Mouse (Mus musculus): Measurements from ENCODE around the gene Wdr38. TPM values are rescaled to one million over a fixed set of nuclear protein-coding genes. Genes with fewer than 3 reads are reported as not detected.

The Wdr38 gene
- polyA plus RNA-seq, 1 experiment from 2014 or later, result 0.76 TPM

DNA sequence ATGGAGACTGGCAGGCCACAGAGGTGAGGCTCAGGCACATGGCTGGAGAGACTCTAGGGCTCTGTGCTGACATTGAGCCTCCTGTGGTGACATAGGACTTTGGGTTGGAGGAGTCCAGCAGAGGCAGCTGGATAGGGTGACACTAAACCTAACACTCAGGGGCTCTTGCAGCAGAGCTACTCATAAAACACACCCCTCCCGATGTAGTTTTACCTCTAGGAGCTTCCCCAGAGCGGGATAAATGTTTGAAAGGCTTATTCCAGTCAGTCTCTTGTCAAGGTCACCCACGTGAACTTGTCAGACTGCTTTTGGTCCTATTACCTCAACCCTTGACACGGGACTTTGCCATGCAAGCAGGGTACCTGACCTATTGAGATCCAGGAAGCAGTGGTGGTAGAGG lies 2.1 kb downstream of the Wdr38 start:
- Histone ChIP-seq H3K27ac (peak overlapping the region; percentile 41), H3K9ac (no peak overlapping the region), H3K27me3 (no peaks in the 10 kb centered on the region), H3K36me3 (peaks cover 48% of the 10 kb centered on the region), H3K4me3 (replicated peaks) (no peak overlapping the region), H3K4me1 (replicated peaks) (peaks cover 75% of the 10 kb centered on the region), H3K4me2 (no peak overlapping the region), H3K9me3 (replicated peaks) (no peaks in the 10 kb centered on the region)
- DNase-seq (no peak), ATAC-seq (ENCODE audit: low read depth) (no peak)
- whole genome bisulfite sequencing (ENCODE audit: insufficient replicate concordance), result 32% methylated on average over 4 of the region's 4 CpGs

DNA sequence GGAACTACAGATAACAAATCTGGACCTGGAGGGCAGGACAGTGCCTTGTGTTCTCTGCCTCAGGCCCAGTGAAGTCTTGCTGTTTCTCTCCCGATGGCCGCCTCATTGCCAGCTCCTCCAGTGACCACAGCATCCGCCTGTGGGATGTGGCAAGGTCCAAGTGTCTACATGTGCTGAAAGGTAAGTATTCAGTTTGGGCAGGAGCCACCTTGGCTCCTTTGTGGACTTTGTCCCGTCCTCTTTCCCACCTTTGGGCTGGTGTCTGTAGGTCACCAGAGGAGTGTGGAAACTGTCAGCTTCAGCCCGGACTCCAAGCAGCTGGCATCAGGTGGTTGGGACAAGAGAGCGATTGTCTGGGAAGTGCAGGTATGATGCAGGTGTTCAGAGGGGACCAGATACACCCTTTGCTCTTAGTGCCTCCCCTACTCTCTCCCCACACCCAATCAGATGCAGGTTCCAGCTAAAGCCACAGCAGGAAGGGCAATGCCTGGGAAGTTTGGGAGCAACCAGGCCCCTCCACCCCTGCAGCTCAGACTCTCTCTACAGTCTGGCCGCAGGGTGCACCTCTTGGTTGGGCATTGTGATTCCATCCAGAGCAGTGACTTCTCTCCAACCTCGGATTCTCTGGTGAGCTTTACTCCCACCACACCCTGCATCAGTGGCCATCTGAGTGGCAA lies 2.8 kb downstream of the Wdr38 start:
- no peaks in the 10 kb centered on the region for H3K27me3 ChIP-seq
- H3K4me3 ChIP-seq (replicated peaks), result no peak overlapping the region
- H3K4me1 ChIP-seq (replicated peaks), result peaks cover 77% of the 10 kb centered on the region
- H3K27ac ChIP-seq, result peak overlapping the region; percentile 47
- no peak overlapping the region for H3K4me2 ChIP-seq
- peaks cover 48% of the 10 kb centered on the region for H3K36me3 ChIP-seq
- 57% methylated on average over 8 of the region's 8 CpGs for WGBS (ENCODE audit: insufficient replicate concordance)
- ATAC-seq (ENCODE audit: low read depth) (no peak), DNase-seq (no peak)
- no peaks in the 10 kb centered on the region for H3K9me3 ChIP-seq (replicated peaks)
- H3K9ac ChIP-seq, result no peak overlapping the region

DNA sequence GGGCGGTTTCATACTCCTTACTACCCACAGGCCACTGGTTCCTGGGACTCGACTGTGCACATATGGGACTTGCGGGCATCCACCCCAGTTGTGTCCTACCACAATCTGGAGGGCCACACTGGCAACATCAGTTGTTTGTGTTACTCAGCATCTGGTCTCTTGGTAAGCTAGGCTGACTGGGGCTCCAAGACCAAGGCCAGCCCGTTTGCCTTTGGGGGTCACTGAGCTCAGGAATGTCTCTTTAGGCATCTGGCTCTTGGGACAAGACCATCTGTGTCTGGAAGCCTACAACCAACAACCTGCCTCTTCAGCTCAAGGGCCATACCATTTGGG lies 3.3 kb downstream of the Wdr38 start:
- ATAC-seq (ENCODE audit: low read depth) (no peak), DNase-seq (no peak)
- no peak overlapping the region for H3K4me2 ChIP-seq
- no peak overlapping the region for H3K4me3 ChIP-seq (replicated peaks)
- peak overlapping the region; percentile 47 for H3K27ac ChIP-seq
- H3K9ac ChIP-seq, result no peak overlapping the region
- H3K27me3 ChIP-seq, result no peaks in the 10 kb centered on the region
- WGBS (ENCODE audit: insufficient replicate concordance), result 76% methylated on average over 4 of the region's 4 CpGs
- peaks cover 48% of the 10 kb centered on the region for H3K36me3 ChIP-seq
- peaks cover 77% of the 10 kb centered on the region for H3K4me1 ChIP-seq (replicated peaks)
- H3K9me3 ChIP-seq (replicated peaks), result no peaks in the 10 kb centered on the region

GRCm38 (mm10) chr2:39001866-39002265 lies 4.6 kb downstream of the Wdr38 start:
- peak overlapping the region; percentile 93 for H3K4me3 ChIP-seq (replicated peaks)
- WGBS (ENCODE audit: insufficient replicate concordance), result 57% methylated on average over 3 of the region's 3 CpGs
- peaks cover 48% of the 10 kb centered on the region for H3K36me3 ChIP-seq
- H3K27me3 ChIP-seq, result no peaks in the 10 kb centered on the region
- peak overlapping the region; percentile 86 for H3K27ac ChIP-seq
- peaks cover 87% of the 10 kb centered on the region for H3K4me1 ChIP-seq (replicated peaks)
- H3K4me2 ChIP-seq, result peak overlapping the region; percentile 94
- H3K9ac ChIP-seq, result peak overlapping the region; percentile 88
- ATAC-seq (ENCODE audit: low read depth), result no peak
- no peak for DNase-seq
- no peaks in the 10 kb centered on the region for H3K9me3 ChIP-seq (replicated peaks)

- H3K4me1 ChIP-seq (replicated peaks), result peaks cover 84% of the 10 kb centered on the region
- H3K4me3 ChIP-seq (replicated peaks), result peak overlapping the region; percentile 93
- H3K27ac ChIP-seq, result peak overlapping the region; percentile 86
- 16% methylated on average over 8 of the region's 8 CpGs for WGBS (ENCODE audit: insufficient replicate concordance)
- no peaks in the 10 kb centered on the region for H3K27me3 ChIP-seq
- peaks cover 48% of the 10 kb centered on the region for H3K36me3 ChIP-seq
- no peak for DNase-seq
- ATAC-seq (ENCODE audit: low read depth), result no peak
- H3K9me3 ChIP-seq (replicated peaks), result no peaks in the 10 kb centered on the region
- peak overlapping the region; percentile 88 for H3K9ac ChIP-seq
- peak overlapping the region; percentile 94 for H3K4me2 ChIP-seq
Observed at GRCm38 (mm10) chr2:39003106-39003505, 5.8 kb downstream of the Wdr38 start.

GRCm38 (mm10) chr2:39003512-39003911 lies 6.2 kb downstream of the Wdr38 start:
- Histone ChIP-seq H3K4me1 (replicated peaks) (peaks cover 82% of the 10 kb centered on the region), H3K4me3 (replicated peaks) (peak overlapping the region; percentile 93), H3K9ac (peak overlapping the region; percentile 88), H3K27ac (peak overlapping the region; percentile 86), H3K27me3 (no peaks in the 10 kb centered on the region), H3K36me3 (peaks cover 48% of the 10 kb centered on the region), H3K9me3 (replicated peaks) (no peaks in the 10 kb centered on the region), H3K4me2 (peak overlapping the region; percentile 94)
- DNase-seq (no peak), ATAC-seq (ENCODE audit: low read depth) (no peak)
- 16% methylated on average over 5 of the region's 5 CpGs for WGBS (ENCODE audit: insufficient replicate concordance)

DNA sequence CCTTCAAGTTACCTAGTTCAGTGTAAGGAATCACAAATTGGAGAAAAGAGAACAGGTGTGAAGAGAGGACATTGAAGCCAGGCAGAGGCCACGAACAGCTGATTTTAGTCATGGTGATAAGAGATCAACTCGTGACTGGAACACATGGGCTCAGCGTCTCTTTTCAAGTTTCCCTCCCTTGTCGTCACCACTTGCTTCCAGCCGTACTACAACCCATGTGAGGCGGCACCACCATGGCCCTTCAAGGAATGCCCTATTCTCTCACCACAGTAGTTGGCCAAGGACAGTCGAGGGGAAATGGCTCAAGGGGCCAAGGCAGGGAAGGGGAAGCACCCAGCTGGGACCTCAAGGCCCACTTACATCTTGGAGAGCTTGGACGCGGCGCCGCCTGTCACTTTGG lies 7.1 kb downstream of the Wdr38 start:
- peaks cover 48% of the 10 kb centered on the region for H3K36me3 ChIP-seq
- H3K27me3 ChIP-seq, result no peaks in the 10 kb centered on the region
- H3K4me3 ChIP-seq (replicated peaks), result peak overlapping the region; percentile 93
- H3K27ac ChIP-seq, result peak overlapping the region; percentile 86
- DNase-seq, result no peak
- H3K4me2 ChIP-seq, result peak overlapping the region; percentile 94
- under 1% methylated on average over 11 of the region's 11 CpGs for WGBS (ENCODE audit: insufficient replicate concordance)
- ATAC-seq (ENCODE audit: low read depth), result no peak
- H3K4me1 ChIP-seq (replicated peaks), result peaks cover 82% of the 10 kb centered on the region
- H3K9me3 ChIP-seq (replicated peaks), result no peaks in the 10 kb centered on the region
- H3K9ac ChIP-seq, result peak overlapping the region; percentile 88

DNA sequence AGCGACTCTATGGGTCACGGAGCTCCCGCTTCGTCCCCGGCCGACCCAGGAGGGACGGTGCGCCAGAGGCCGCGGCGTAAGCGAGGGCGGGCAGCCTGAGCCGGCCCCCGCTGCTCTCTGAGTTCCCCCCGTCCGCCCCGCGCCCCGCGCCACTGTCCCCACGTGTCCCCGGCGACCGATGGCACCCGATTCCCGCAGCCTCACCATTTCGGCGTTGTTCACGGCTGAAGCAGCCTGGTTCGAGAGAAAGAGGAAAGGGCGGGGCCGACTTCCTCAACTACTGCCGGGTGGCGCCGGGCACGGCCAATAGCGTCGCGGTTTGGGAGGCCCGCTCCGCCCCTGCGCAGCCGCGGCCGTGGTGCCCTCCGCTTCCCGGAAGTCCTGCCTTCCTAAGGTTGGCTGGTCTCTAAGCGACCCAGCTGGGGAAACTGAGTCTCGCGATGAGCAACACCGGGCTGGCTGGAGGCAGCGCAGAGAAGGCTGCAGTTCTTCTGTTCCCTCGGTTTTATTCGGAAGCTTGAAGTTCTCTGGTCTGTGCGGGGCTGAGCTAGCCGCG lies 7.7 kb downstream of the Wdr38 start, which contains the start of gene Arpc5l:
TSS of gene Arpc5l (plus strand) at position 469 of the 556 bp plus-strand sequence.
- peak within 1 kb of the TSS; percentile 93 for H3K4me3 ChIP-seq (replicated peaks)
- H3K9me3 ChIP-seq (replicated peaks), result no peaks in the 10 kb centered on the region
- peak within 1 kb of the TSS; percentile 94 for H3K4me2 ChIP-seq
- ATAC-seq (ENCODE audit: low read depth), result peak; percentile 83
- peaks cover 81% of the 10 kb centered on the region for H3K4me1 ChIP-seq (replicated peaks)
- peaks cover 43% of the 10 kb centered on the region for H3K36me3 ChIP-seq
- peak within 1 kb of the TSS; percentile 86 for H3K27ac ChIP-seq
- under 1% methylated on average over 58 of the region's 58 CpGs for WGBS (ENCODE audit: insufficient replicate concordance)
- DNase-seq, result peak; percentile 89
- H3K9ac ChIP-seq, result peak within 1 kb of the TSS; percentile 88
- no peaks in the 10 kb centered on the region for H3K27me3 ChIP-seq

GRCm38 (mm10) chr2:39005574-39006079 lies 8.4 kb downstream of the Wdr38 start, which contains the start of gene Rpl35:
Gene Rpl35, minus strand, starts transcription at chr2:39005624.
- no peaks in the 10 kb centered on the region for H3K27me3 ChIP-seq
- peak within 1 kb of the TSS; percentile 93 for H3K4me3 ChIP-seq (replicated peaks)
- H3K9ac ChIP-seq, result peak within 1 kb of the TSS; percentile 88
- DNase-seq, result peak; percentile 52
- H3K36me3 ChIP-seq, result peaks cover 36% of the 10 kb centered on the region
- peak within 1 kb of the TSS; percentile 86 for H3K27ac ChIP-seq
- peaks cover 80% of the 10 kb centered on the region for H3K4me1 ChIP-seq (replicated peaks)
- 8% methylated on average over 15 of the region's 15 CpGs for WGBS (ENCODE audit: insufficient replicate concordance)
- ATAC-seq (ENCODE audit: low read depth), result no peak
- H3K4me2 ChIP-seq, result peak within 1 kb of the TSS; percentile 94
- no peaks in the 10 kb centered on the region for H3K9me3 ChIP-seq (replicated peaks)

GRCm38 (mm10) chr2:39006149-39006730 lies 9.0 kb downstream of the Wdr38 start:
- WGBS (ENCODE audit: insufficient replicate concordance), result 69% methylated on average over 14 of the region's 14 CpGs
- Histone ChIP-seq H3K4me2 (peak overlapping the region; percentile 94), H3K9ac (peak overlapping the region; percentile 97), H3K4me3 (replicated peaks) (peak overlapping the region; percentile 93), H3K9me3 (replicated peaks) (no peaks in the 10 kb centered on the region), H3K36me3 (peaks cover 30% of the 10 kb centered on the region), H3K4me1 (replicated peaks) (peaks cover 80% of the 10 kb centered on the region), H3K27ac (peak overlapping the region; percentile 78; the same call in 1 of the 2 replicates), H3K27me3 (no peaks in the 10 kb centered on the region)
- DNase-seq (no peak), ATAC-seq (ENCODE audit: low read depth) (no peak)

GRCm38 (mm10) chr2:39007865-39008264 lies 10.6 kb downstream of the Wdr38 start:
- DNase-seq (peak; percentile 90), ATAC-seq (ENCODE audit: low read depth) (peak; percentile 85)
- Histone ChIP-seq H3K4me3 (replicated peaks) (peak overlapping the region; percentile 93), H3K27ac (peak overlapping the region; percentile 93), H3K4me1 (replicated peaks) (peaks cover 78% of the 10 kb centered on the region), H3K9ac (peak overlapping the region; percentile 97), H3K27me3 (no peaks in the 10 kb centered on the region), H3K4me2 (peak overlapping the region; percentile 94), H3K36me3 (peaks cover 28% of the 10 kb centered on the region), H3K9me3 (replicated peaks) (no peaks in the 10 kb centered on the region)
- WGBS (ENCODE audit: insufficient replicate concordance), result under 1% methylated on average over 43 of the region's 44 CpGs

Measured in liver, embryonic 13.5 days (tissue).